Mouse (Mus musculus): Measurements from ENCODE around the gene Slc8a1. TPM values are rescaled to one million over a fixed set of nuclear protein-coding genes. Genes with fewer than 3 reads are reported as not detected.

Gene Slc8a1
- polyA plus RNA-seq, 1 experiment from 2014 or later, result 2.3 TPM

DNA sequence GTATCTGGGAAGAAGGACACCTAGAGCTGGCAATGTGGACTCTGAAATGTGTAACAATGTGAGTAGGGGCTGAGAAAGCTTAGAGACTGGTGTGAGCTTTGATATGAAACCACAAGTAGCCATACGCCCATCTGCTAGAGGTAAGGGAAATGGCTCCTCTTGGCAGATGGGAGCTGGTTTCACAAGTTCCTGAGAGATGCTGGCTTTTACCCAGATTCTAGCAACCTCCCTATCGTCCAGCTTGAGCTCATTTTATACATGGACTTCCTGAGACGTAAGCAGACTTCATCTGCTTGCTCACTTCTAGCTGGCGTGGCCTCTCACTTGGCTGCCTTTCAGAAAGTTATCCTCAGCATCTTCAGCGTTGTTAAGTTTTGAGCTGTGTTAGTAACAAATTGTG is 119.7 kb downstream of the Slc8a1 start:
- H3K36me3 ChIP-seq (ENCODE audit: control insufficient read depth, insufficient read depth, low read length), result no peaks in the 10 kb centered on the region
- H3K4me3 ChIP-seq (ENCODE audit: low read depth, low read length), result no peak overlapping the region
- H3K9ac ChIP-seq (ENCODE audit: low read depth, low read length), result no peak overlapping the region
- DNase-seq (ENCODE audit: low spot score) (no peak), ATAC-seq (replicated peaks; ENCODE audit: low FRiP score) (no peak)
- no peaks in the 10 kb centered on the region for H3K9me3 ChIP-seq (ENCODE audit: control insufficient read depth, low read length)
- no peaks in the 10 kb centered on the region for H3K27me3 ChIP-seq (replicated peaks; ENCODE audit: control insufficient read depth, insufficient read depth, low read length)
- no peak overlapping the region for H3K4me2 ChIP-seq
- WGBS, result 73% methylated on average over 5 of the region's 5 CpGs
- no peak overlapping the region for H3K27ac ChIP-seq (ENCODE audit: low read depth, low read length)
- H3K4me1 ChIP-seq (replicated peaks; ENCODE audit: control insufficient read depth, insufficient read depth, low read length), result no peaks in the 10 kb centered on the region

GRCm38 (mm10) chr17:81616326-81616725 is 121.9 kb downstream of the Slc8a1 start:
- no peak overlapping the region for H3K4me2 ChIP-seq
- ATAC-seq (replicated peaks; ENCODE audit: low FRiP score) (no peak), DNase-seq (ENCODE audit: low spot score) (no peak)
- no peaks in the 10 kb centered on the region for H3K36me3 ChIP-seq (ENCODE audit: control insufficient read depth, insufficient read depth, low read length)
- no peak overlapping the region for H3K4me3 ChIP-seq (ENCODE audit: low read depth, low read length)
- H3K4me1 ChIP-seq (replicated peaks; ENCODE audit: control insufficient read depth, insufficient read depth, low read length), result no peaks in the 10 kb centered on the region
- H3K9me3 ChIP-seq (ENCODE audit: control insufficient read depth, low read length), result no peaks in the 10 kb centered on the region
- H3K9ac ChIP-seq (ENCODE audit: low read depth, low read length), result no peak overlapping the region
- no peaks in the 10 kb centered on the region for H3K27me3 ChIP-seq (replicated peaks; ENCODE audit: control insufficient read depth, insufficient read depth, low read length)
- WGBS, result 83% methylated on average over 4 of the region's 4 CpGs
- no peak overlapping the region for H3K27ac ChIP-seq (ENCODE audit: low read depth, low read length)

DNA sequence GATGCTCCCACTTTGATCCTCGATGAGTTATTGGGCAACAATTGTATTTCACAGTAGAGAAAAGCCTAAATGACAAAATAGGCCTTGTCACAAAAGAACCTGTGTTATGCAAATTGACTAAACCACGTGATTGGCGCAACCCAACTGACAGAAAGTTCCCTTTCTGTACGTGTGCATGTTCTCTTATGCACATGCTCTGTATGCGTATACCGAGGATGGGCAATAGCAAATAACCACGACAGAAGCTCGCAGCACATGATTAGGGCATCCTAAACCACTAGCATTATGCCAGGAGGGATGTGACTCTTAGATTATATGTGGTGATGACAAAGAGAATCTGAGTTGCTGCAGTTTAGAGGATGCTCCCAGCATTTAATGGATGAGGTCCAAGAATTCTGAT is 122.8 kb downstream of the Slc8a1 start:
- H3K4me1 ChIP-seq (replicated peaks; ENCODE audit: control insufficient read depth, insufficient read depth, low read length), result no peaks in the 10 kb centered on the region
- 75% methylated on average over 8 of the region's 8 CpGs for WGBS
- H3K4me3 ChIP-seq (ENCODE audit: low read depth, low read length), result no peak overlapping the region
- H3K4me2 ChIP-seq, result no peak overlapping the region
- no peaks in the 10 kb centered on the region for H3K9me3 ChIP-seq (ENCODE audit: control insufficient read depth, low read length)
- ATAC-seq (replicated peaks; ENCODE audit: low FRiP score), result no peak
- no peak overlapping the region for H3K27ac ChIP-seq (ENCODE audit: low read depth, low read length)
- H3K27me3 ChIP-seq (replicated peaks; ENCODE audit: control insufficient read depth, insufficient read depth, low read length), result no peaks in the 10 kb centered on the region
- no peaks in the 10 kb centered on the region for H3K36me3 ChIP-seq (ENCODE audit: control insufficient read depth, insufficient read depth, low read length)
- no peak overlapping the region for H3K9ac ChIP-seq (ENCODE audit: low read depth, low read length)
- DNase-seq (ENCODE audit: low spot score), result no peak

GRCm38 (mm10) chr17:81607515-81607914 is 130.7 kb downstream of the Slc8a1 start:
- WGBS, result 68% methylated on average over 3 of the region's 3 CpGs

DNA sequence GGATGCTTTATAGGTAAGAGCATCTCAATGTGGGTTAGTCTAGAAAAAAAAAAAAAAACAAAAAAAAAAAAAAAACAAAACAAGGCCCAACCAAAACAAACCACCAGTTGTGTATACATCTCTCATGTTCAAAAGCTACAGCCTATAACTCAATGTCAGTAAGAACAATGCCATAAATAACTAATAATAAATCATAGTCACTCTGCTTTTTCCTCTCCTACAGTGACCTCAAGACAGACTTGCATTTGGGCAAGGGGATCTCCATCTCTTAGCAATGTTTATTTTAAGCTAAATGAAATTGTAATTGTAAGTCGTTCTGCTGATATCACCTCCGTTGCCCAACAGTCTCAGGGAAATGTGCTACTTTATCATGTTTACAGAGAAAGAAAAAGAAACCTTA is 132.1 kb downstream of the Slc8a1 start:
- DNase-seq (ENCODE audit: low spot score), result no peak
- Histone ChIP-seq H3K9ac (ENCODE audit: low read depth, low read length) (no peak overlapping the region), H3K27ac (ENCODE audit: low read depth, low read length) (no peak overlapping the region), H3K4me1 (replicated peaks; ENCODE audit: control insufficient read depth, insufficient read depth, low read length) (no peaks in the 10 kb centered on the region), H3K27me3 (replicated peaks; ENCODE audit: control insufficient read depth, insufficient read depth, low read length) (no peaks in the 10 kb centered on the region), H3K4me3 (ENCODE audit: low read depth, low read length) (no peak overlapping the region), H3K4me2 (no peak overlapping the region), H3K9me3 (ENCODE audit: control insufficient read depth, low read length) (no peaks in the 10 kb centered on the region), H3K36me3 (ENCODE audit: control insufficient read depth, insufficient read depth, low read length) (no peaks in the 10 kb centered on the region)
- 53% methylated on average over 2 of the region's 2 CpGs for WGBS
- ATAC-seq (replicated peaks; ENCODE audit: low FRiP score), result no peak

More at GRCm38 (mm10) chr17:81607515-81607914, 130.7 kb downstream of the Slc8a1 start:
- DNase-seq (ENCODE audit: low spot score) (no peak), ATAC-seq (replicated peaks; ENCODE audit: low FRiP score) (no peak)
- Histone ChIP-seq H3K4me3 (ENCODE audit: low read depth, low read length) (no peak overlapping the region), H3K9ac (ENCODE audit: low read depth, low read length) (no peak overlapping the region), H3K27ac (ENCODE audit: low read depth, low read length) (no peak overlapping the region), H3K4me1 (replicated peaks; ENCODE audit: control insufficient read depth, insufficient read depth, low read length) (no peaks in the 10 kb centered on the region), H3K36me3 (ENCODE audit: control insufficient read depth, insufficient read depth, low read length) (no peaks in the 10 kb centered on the region), H3K4me2 (no peak overlapping the region), H3K9me3 (ENCODE audit: control insufficient read depth, low read length) (no peaks in the 10 kb centered on the region), H3K27me3 (replicated peaks; ENCODE audit: control insufficient read depth, insufficient read depth, low read length) (no peaks in the 10 kb centered on the region)

- WGBS, result 60% methylated on average over 4 of the region's 4 CpGs
- H3K27ac ChIP-seq (ENCODE audit: low read depth, low read length), result no peak overlapping the region
Observed at GRCm38 (mm10) chr17:81605219-81605660, 132.9 kb downstream of the Slc8a1 start.

GRCm38 (mm10) chr17:81599072-81599471 is 139.1 kb downstream of the Slc8a1 start:
- Histone ChIP-seq H3K4me2 (no peak overlapping the region), H3K27me3 (replicated peaks; ENCODE audit: control insufficient read depth, insufficient read depth, low read length) (no peaks in the 10 kb centered on the region), H3K4me1 (replicated peaks; ENCODE audit: control insufficient read depth, insufficient read depth, low read length) (no peaks in the 10 kb centered on the region), H3K36me3 (ENCODE audit: control insufficient read depth, insufficient read depth, low read length) (no peaks in the 10 kb centered on the region), H3K9ac (ENCODE audit: low read depth, low read length) (no peak overlapping the region), H3K4me3 (ENCODE audit: low read depth, low read length) (no peak overlapping the region), H3K27ac (ENCODE audit: low read depth, low read length) (no peak overlapping the region), H3K9me3 (ENCODE audit: control insufficient read depth, low read length) (no peaks in the 10 kb centered on the region)
- no peak for ATAC-seq (replicated peaks; ENCODE audit: low FRiP score)
- WGBS, result 61% methylated on average over 2 of the region's 2 CpGs
- no peak for DNase-seq (ENCODE audit: low spot score)

More at GRCm38 (mm10) chr17:81605219-81605660, 132.9 kb downstream of the Slc8a1 start:
- Histone ChIP-seq H3K9me3 (ENCODE audit: control insufficient read depth, low read length) (no peaks in the 10 kb centered on the region), H3K4me2 (no peak overlapping the region), H3K4me1 (replicated peaks; ENCODE audit: control insufficient read depth, insufficient read depth, low read length) (no peaks in the 10 kb centered on the region), H3K27me3 (replicated peaks; ENCODE audit: control insufficient read depth, insufficient read depth, low read length) (no peaks in the 10 kb centered on the region), H3K9ac (ENCODE audit: low read depth, low read length) (no peak overlapping the region), H3K4me3 (ENCODE audit: low read depth, low read length) (no peak overlapping the region), H3K36me3 (ENCODE audit: control insufficient read depth, insufficient read depth, low read length) (no peaks in the 10 kb centered on the region)
- DNase-seq (ENCODE audit: low spot score) (no peak), ATAC-seq (replicated peaks; ENCODE audit: low FRiP score) (no peak)

GRCm38 (mm10) chr17:81589791-81590190 is 148.4 kb downstream of the Slc8a1 start:
- DNase-seq (ENCODE audit: low spot score), result no peak
- ATAC-seq (replicated peaks; ENCODE audit: low FRiP score), result no peak
- Histone ChIP-seq H3K4me3 (ENCODE audit: low read depth, low read length) (no peak overlapping the region), H3K27me3 (replicated peaks; ENCODE audit: control insufficient read depth, insufficient read depth, low read length) (no peaks in the 10 kb centered on the region), H3K36me3 (ENCODE audit: control insufficient read depth, insufficient read depth, low read length) (no peaks in the 10 kb centered on the region), H3K9me3 (ENCODE audit: control insufficient read depth, low read length) (no peaks in the 10 kb centered on the region), H3K4me1 (replicated peaks; ENCODE audit: control insufficient read depth, insufficient read depth, low read length) (no peaks in the 10 kb centered on the region), H3K9ac (ENCODE audit: low read depth, low read length) (no peak overlapping the region), H3K27ac (ENCODE audit: low read depth, low read length) (no peak overlapping the region), H3K4me2 (no peak overlapping the region)
- WGBS, result 80% methylated on average over 7 of the region's 7 CpGs

- DNase-seq (ENCODE audit: low spot score) (no peak), ATAC-seq (replicated peaks; ENCODE audit: low FRiP score) (no peak)
- Histone ChIP-seq H3K9me3 (ENCODE audit: control insufficient read depth, low read length) (no peaks in the 10 kb centered on the region), H3K4me1 (replicated peaks; ENCODE audit: control insufficient read depth, insufficient read depth, low read length) (no peaks in the 10 kb centered on the region), H3K27ac (ENCODE audit: low read depth, low read length) (no peak overlapping the region), H3K4me3 (ENCODE audit: low read depth, low read length) (no peak overlapping the region), H3K36me3 (ENCODE audit: control insufficient read depth, insufficient read depth, low read length) (no peaks in the 10 kb centered on the region), H3K4me2 (no peak overlapping the region), H3K27me3 (replicated peaks; ENCODE audit: control insufficient read depth, insufficient read depth, low read length) (no peaks in the 10 kb centered on the region), H3K9ac (ENCODE audit: low read depth, low read length) (no peak overlapping the region)
- 80% methylated on average over 5 of the region's 5 CpGs for WGBS
Observed at GRCm38 (mm10) chr17:81586759-81587158, 151.4 kb downstream of the Slc8a1 start.

Measured in liver, embryonic 11.5 days (tissue).